Mouse (Mus musculus): ENCODE data around the gene Inmt.
A peak's percentile ranks its signal among the peaks of the same experiment; 100 is the strongest.
"Not testable (repeated sequence)": the region's sequence is repeated elsewhere in the genome, so short reads cannot be mapped to it uniquely, and the experiment has no call there.

Inmt gene

GRCm38 (mm10) chr6:55174741-55175181 lies at the start of gene Inmt:
Gene Inmt (minus strand): TSS chr6:55175043.
- no peak for DNase-seq (ENCODE audit: low spot score in 2 of 2)

GRCm38 (mm10) chr6:55223986-55224385 lies 49.1 kb upstream of the Inmt start:
- no peak for DNase-seq (ENCODE audit: low spot score in 2 of 2)

GRCm38 (mm10) chr6:55218232-55218631 lies 43.4 kb upstream of the Inmt start:
- DNase-seq (ENCODE audit: low spot score in 2 of 2), result no peak

GRCm38 (mm10) chr6:55214541-55214940 lies 39.7 kb upstream of the Inmt start:
- no peak for DNase-seq (ENCODE audit: low spot score in 2 of 2)

GRCm38 (mm10) chr6:55210423-55211365 lies 35.9 kb upstream of the Inmt start:
- DNase-seq (ENCODE audit: low spot score in 2 of 2), result no peak

- DNase-seq (ENCODE audit: low spot score in 2 of 2), result no peak
Observed at GRCm38 (mm10) chr6:55207786-55208185, 32.9 kb upstream of the Inmt start.

- no peak for DNase-seq (ENCODE audit: low spot score in 2 of 2)
Observed at GRCm38 (mm10) chr6:55203931-55204330, 29.1 kb upstream of the Inmt start.

GRCm38 (mm10) chr6:55202913-55203910 lies 28.4 kb upstream of the Inmt start, which contains the start of gene Mindy4:
Gene Mindy4 (plus strand): TSS chr6:55203383.
- DNase-seq (ENCODE audit: low spot score in 2 of 2), result peak; percentile 84 to 89

- DNase-seq (ENCODE audit: low spot score in 2 of 2), result no peak
Observed at GRCm38 (mm10) chr6:55199047-55199446, 24.2 kb upstream of the Inmt start.

- DNase-seq (ENCODE audit: low spot score in 2 of 2), result no peak
Observed at GRCm38 (mm10) chr6:55193171-55193570, 18.3 kb upstream of the Inmt start.

GRCm38 (mm10) chr6:55191537-55191936 lies 16.7 kb upstream of the Inmt start:
- DNase-seq (ENCODE audit: low spot score in 2 of 2), result no peak

GRCm38 (mm10) chr6:55189406-55189805 lies 14.6 kb upstream of the Inmt start:
- DNase-seq (ENCODE audit: low spot score in 2 of 2), result no peak

GRCm38 (mm10) chr6:55187827-55188226 lies 13.0 kb upstream of the Inmt start:
- DNase-seq (ENCODE audit: low spot score in 2 of 2), result not testable (repeated sequence)

GRCm38 (mm10) chr6:55182655-55183430 lies 8.0 kb upstream of the Inmt start:
- no peak for DNase-seq (ENCODE audit: low spot score in 2 of 2)

GRCm38 (mm10) chr6:55179560-55179959 lies 4.7 kb upstream of the Inmt start:
- DNase-seq (ENCODE audit: low spot score in 2 of 2), result no peak

GRCm38 (mm10) chr6:55177060-55177732 lies 2.4 kb upstream of the Inmt start:
- DNase-seq (ENCODE audit: low spot score in 2 of 2), result no peak

- no peak for DNase-seq (ENCODE audit: low spot score in 2 of 2)
Observed at GRCm38 (mm10) chr6:55175892-55176291, 1.0 kb upstream of the Inmt start.

- no peak for DNase-seq (ENCODE audit: low spot score in 2 of 2)
Observed at GRCm38 (mm10) chr6:55175456-55175855, 613 bp upstream of the Inmt start.

- DNase-seq (ENCODE audit: low spot score in 2 of 2), result no peak
Observed at GRCm38 (mm10) chr6:55173941-55174349, 898 bp downstream of the Inmt start.

- no peak for DNase-seq (ENCODE audit: low spot score in 2 of 2)
Observed at GRCm38 (mm10) chr6:55173171-55173570, 1.7 kb downstream of the Inmt start.

- DNase-seq (ENCODE audit: low spot score in 2 of 2), result no peak
Observed at GRCm38 (mm10) chr6:55171638-55172037, 3.2 kb downstream of the Inmt start.

All from right cerebral cortex, postnatal 36 days (tissue).